Mouse (Mus musculus) thymus, adult 2 months (tissue): ENCODE measurements at regions not wholly inside any gene's neighbourhood (a gene's known extent, or its start where the extent isn't known, plus 50 kb on each side); places are given as distances from the start of the nearest gene placed in this dataset.
"Not testable (repeated sequence)": the region's sequence is repeated elsewhere in the genome, so short reads cannot be mapped to it uniquely, and the experiment has no call there.

Source experiments
- CTCF ChIP-seq: fragments of 200-500 bp; IDR thresholded peaks from 2 replicates; pipeline ENCODE4 v1.5.1; 2012; ENCODE audit warnings: mild to moderate bottlenecking, control low read depth, low read length, moderate library complexity, borderline replicate concordance; ENCODE audit not compliant: control insufficient read depth, poor library complexity, insufficient read depth; ENCODE audit errors: extremely low read depth
- POLR2A ChIP-seq: fragments of 200-500 bp; IDR thresholded peaks from 2 replicates; pipeline ENCODE4 v1.6.1; 2012; ENCODE audit warnings: mild to moderate bottlenecking, low read length, control low read depth, moderate library complexity; ENCODE audit not compliant: control insufficient read depth, poor library complexity, insufficient read depth; ENCODE audit errors: extremely low read depth

GRCm38 (mm10) chr11:24322412-24322811 lies 244.6 kb downstream of the Bcl11a start:
- TF ChIP-seq CTCF, POLR2A: not testable (repeated sequence)
